Mouse (Mus musculus) embryonic stem cell, embryonic (primary cell): ENCODE results near the gene Mroh2a.

Source experiments
- CTCF ChIA-PET, 4 experiments: fragments of 300-600 bp in 2 of 4; fragments of 350-600 bp in 2 of 4; sonication (Branson Sonifier 250); formaldehyde crosslinking; loops; one replicate each; lab custom pipeline; 2022; ENCODE audit warnings: inconsistent platforms in 2 of 4; lab: Charles Lee
- POLR2A ChIA-PET, 4 experiments: fragments of 300-600 bp in 2 of 4; fragments of 350-600 bp in 2 of 4; sonication (Branson Sonifier 250); formaldehyde crosslinking; loops; one replicate each; lab custom pipeline; 2022; ENCODE audit warnings: antibody characterized with exemption in 4 of 4, inconsistent platforms in 1 of 4; lab: Charles Lee

Gene Mroh2a

DNA sequence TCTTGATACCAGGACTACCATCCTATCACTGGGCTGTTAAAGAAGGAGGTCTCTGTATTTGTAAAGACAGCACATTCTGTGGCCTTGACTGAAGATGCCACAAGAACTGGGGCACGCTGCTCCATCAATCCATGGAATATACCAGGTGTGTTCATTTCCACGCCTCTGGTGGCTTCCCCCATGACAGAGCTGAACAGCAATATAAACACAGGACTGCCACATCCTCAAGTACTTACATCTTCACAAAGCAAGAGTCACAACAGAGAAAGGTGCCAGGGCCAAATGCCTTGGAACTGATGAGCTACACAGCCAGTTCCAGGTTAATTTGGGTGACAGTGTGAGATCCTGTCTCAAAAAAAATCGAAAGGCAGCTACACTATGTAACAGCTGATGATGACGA is 47.0 kb downstream of the Mroh2a start:
- POLR2A ChIA-PET: interaction anchor here in 3 of 4 experiments (0.6 to 8.4 kb wide), 11 partner anchors 8 to 351 kb away, joined by 3 to 203 read pairs (median 4); partner anchors contain the start of gene Ugt1a1 (in 1 of the 3)
- CTCF ChIA-PET: interaction anchor here in 2 of 4 experiments (0.7 to 5.8 kb wide), 4 partner anchors 11 to 16 kb away, joined by 3 to 36 read pairs (median 6); no protein-coding TSS in a partner anchor

DNA sequence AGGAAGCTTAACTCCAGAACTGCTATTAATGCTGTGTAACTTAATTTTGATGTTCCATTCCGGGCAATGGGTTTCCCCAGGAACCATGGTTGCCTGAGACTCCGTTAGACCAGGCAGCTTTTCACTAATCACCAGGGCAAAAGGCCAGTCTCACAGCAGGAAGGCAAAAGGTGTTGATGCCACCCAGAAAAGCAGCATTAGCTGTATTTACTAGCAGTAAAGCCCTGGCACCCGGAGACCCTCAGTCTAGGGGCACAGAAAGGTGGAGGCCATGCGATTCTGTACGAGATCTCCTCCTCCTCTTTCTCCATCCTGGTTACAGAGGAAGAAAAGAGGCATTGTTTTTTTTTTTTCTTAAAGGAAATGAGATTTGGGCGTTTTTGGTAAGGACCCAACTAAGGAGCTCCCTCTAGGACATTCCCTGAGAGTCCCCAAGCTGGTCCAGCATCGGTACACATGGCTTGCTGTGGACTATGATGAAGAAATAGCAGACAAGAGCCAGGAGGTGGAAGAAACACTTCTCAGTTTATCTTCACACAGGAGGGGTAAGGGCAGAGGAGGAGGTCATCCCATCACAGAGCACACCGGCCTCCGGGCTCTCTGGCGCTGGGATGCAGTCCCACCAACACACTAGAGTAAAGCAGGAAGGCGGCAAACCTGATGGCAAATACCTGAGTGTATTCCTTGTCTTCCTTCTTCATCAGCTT is 47.7 kb downstream of the Mroh2a start:
- ChIA-PET CTCF (interaction anchor here in 3 of 4 experiments (0.7 to 5.8 kb wide), 9 partner anchors 9 to 338 kb away, joined by 3 to 36 read pairs (median 3); no protein-coding TSS in a partner anchor), POLR2A (interaction anchor here in 3 of 4 experiments (0.7 to 8.4 kb wide), 12 partner anchors 9 to 352 kb away, joined by 3 to 203 read pairs (median 4); partner anchors contain the start of gene Ugt1a1 (in 1 of the 3))

DNA sequence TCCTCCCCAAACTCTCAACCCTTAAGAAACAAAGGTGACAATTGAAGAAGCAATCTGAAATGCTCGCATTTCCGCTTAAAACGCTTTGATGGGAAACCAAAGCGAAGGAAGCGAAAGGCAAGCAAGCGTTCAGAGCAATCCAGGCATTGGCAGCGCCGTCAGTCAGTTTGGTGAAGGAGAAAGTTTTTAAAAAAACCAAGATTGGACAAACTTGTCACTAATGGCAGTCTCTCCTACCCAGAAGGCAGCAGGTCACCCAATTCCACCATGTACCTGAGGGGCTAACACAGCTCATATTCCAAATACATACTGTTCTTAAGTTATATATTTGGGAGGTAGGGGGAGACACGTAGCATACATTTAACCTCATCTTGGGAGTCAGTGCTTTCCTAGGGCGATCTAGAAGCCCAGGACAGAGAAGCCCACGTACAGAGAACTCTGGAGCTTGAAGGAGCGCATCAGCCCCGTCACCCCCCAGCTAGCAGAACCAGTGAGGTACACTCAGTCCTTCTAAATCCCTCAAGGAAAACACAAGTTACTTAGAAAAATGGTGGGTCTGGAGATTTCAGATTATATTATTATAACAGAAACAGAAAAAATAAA is 48.4 kb downstream of the Mroh2a start:
- ChIA-PET CTCF (interaction anchor here in 3 of 4 experiments (0.7 to 5.8 kb wide), 7 partner anchors 8 to 338 kb away, joined by 3 to 36 read pairs (median 3); no protein-coding TSS in a partner anchor), POLR2A (interaction anchor here in 3 of 4 experiments (0.7 to 8.4 kb wide), 12 partner anchors 9 to 352 kb away, joined by 3 to 203 read pairs (median 4); partner anchors contain the start of gene Ugt1a1 (in 1 of the 3))

- CTCF ChIA-PET: interaction anchor here in 2 of 4 experiments (1.3 to 5.8 kb wide), 4 partner anchors 9 to 14 kb away, joined by 3 to 36 read pairs (median 21); no protein-coding TSS in a partner anchor
- POLR2A ChIA-PET: interaction anchor here in 2 of 4 experiments (1.0 to 8.4 kb wide), 7 partner anchors 8 to 31 kb away, joined by 3 to 203 read pairs (median 10); no protein-coding TSS in a partner anchor
Observed at GRCm38 (mm10) chr1:88275698-88276523, 49.1 kb downstream of the Mroh2a start.

GRCm38 (mm10) chr1:88276524-88277097 is 49.8 kb downstream of the Mroh2a start:
- POLR2A ChIA-PET: interaction anchor here in 3 of 4 experiments (0.6 to 8.4 kb wide), 17 partner anchors 8 to 56 kb away, joined by 3 to 203 read pairs (median 5); no protein-coding TSS in a partner anchor
- CTCF ChIA-PET: interaction anchor here in 3 of 4 experiments (1.4 to 5.8 kb wide), 10 partner anchors 10 to 39 kb away, joined by 3 to 36 read pairs (median 11); no protein-coding TSS in a partner anchor

DNA sequence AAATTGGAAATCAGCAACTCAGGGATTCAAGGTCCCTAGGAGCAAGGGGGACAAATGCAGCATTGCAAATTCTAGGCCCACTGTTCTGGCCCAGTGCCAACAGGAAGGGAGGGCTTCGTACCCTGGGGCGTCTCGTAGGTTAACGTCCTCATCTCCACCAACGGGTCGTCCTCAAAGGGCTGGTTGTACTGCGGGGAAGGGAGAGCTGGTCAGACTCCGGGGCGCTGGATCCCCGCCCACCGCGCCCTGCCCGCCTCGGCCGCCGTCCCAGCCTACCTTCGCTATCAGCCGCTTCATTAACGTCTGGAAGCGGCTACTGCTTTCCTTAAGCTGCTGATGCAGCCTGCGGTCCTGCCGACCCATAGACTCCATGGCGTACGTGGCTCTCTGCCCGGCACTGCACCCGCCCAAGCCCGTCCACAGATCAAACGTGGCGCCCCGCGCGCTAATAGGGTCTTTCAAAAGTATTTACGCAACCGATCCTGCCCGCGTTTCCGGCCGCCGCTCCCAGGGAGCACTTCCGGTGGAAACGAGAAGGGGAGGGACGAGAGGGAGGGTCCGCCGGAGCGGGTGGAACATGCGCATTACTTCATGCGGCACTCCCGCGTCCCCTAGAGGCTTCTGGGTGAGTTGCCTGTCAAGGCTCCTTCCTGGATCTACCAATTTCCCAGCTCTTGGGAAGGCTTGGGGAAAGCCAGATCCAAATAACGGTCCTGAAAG is 50.5 kb downstream of the Mroh2a start, which contains the start of the genes Hjurp and Trpm8:
Hjurp (minus strand) TSS at position 536 of the 720 bp plus-strand sequence.
Trpm8 (plus strand) TSS at position 564 of the 720 bp plus-strand sequence.
- ChIA-PET CTCF (interaction anchor here (0.5 to 3.7 kb wide), 23 partner anchors 9 to 915 kb away, joined by 3 to 35 read pairs (median 4); no protein-coding TSS in a partner anchor), POLR2A (interaction anchor here (0.6 to 8.4 kb wide), 25 partner anchors 8 to 851 kb away, joined by 3 to 203 read pairs (median 4); partner anchors contain the start of gene Ugt1a1 (in 1 of the 4))

GRCm38 (mm10) chr1:88277818-88278511 is 51.2 kb downstream of the Mroh2a start:
- CTCF ChIA-PET: interaction anchor here (0.5 to 3.7 kb wide), 24 partner anchors 9 to 914 kb away, joined by 3 to 35 read pairs (median 4); no protein-coding TSS in a partner anchor
- POLR2A ChIA-PET: interaction anchor here (0.6 to 8.4 kb wide), 26 partner anchors 8 to 850 kb away, joined by 3 to 203 read pairs (median 4); partner anchors contain the start of gene Ugt1a1 (in 1 of the 4)

GRCm38 (mm10) chr1:88279111-88280005 is 52.6 kb downstream of the Mroh2a start:
- CTCF ChIA-PET: interaction anchor here in 3 of 4 experiments (1.1 to 2.7 kb wide), 5 partner anchors 8 to 22 kb away, joined by 3 to 35 read pairs (median 5); no protein-coding TSS in a partner anchor
- POLR2A ChIA-PET: interaction anchor here in 2 of 4 experiments (0.8 to 1.6 kb wide), 3 partner anchors 7 to 15 kb away, joined by 3 to 6 read pairs (median 3); no protein-coding TSS in a partner anchor

DNA sequence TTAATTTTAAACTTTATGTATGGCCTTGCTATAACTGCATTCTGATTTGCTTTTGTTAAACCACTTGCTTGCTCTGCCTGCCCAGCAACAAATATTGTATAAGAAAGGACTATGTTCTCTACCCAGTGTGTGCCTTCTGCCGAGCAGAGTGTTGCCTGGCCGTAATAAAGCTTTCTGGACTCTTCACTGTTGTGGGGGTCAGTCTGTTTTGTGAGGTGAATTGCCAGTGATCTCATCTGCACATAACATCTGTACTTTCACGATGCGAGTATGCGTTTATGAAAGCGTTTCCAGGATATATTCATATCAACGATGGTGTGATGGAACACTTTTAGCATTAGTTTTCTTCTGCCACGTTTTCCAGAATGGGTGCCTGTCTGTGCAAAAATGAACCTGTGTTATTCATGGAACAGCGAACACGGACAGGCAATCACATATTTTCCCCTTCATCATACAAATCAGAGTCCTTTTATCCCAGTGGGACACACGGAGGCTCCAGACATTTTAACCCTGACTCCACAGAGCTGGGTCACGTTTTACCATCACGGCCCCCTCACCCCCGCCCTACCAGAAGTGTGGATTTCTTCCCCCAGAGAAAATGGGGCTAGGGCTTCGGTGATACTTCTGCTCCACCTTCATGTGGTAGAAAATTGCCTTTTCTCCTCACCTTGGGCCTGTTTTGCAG is 53.4 kb downstream of the Mroh2a start:
- ChIA-PET CTCF (interaction anchor here in 2 of 4 experiments (1.1 to 1.6 kb wide), 2 partner anchors 10 kb away, joined by 3 to 5 read pairs; no protein-coding TSS in a partner anchor), POLR2A (no interaction called here)

DNA sequence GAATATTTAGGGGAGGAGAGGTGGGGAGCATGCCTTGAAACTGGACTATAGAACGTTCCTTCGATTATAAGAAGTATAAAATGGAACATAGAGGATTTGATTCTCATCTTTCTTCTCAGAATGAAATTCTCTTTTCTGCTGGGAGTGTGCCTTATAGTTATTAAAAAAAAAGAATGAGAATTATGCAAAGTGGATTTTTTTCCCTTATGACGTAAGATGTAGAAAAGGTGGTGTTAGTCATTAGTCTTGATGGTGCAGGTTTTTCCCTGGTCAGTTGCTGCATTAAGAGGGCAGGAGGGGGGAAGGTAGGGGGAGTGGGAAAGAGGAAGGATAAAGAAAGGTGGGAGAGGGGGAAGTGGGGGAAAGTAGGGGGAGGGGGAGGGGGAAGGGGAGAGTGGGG is 55.5 kb downstream of the Mroh2a start:
- ChIA-PET POLR2A (no interaction called here), CTCF (no interaction called here)

GRCm38 (mm10) chr1:88283376-88284227 is 56.8 kb downstream of the Mroh2a start:
- ChIA-PET POLR2A (interaction anchor here in 1 of 4 experiments (0.7 to 2.2 kb wide), 5 partner anchors 9 to 60 kb away, joined by 3 to 10 read pairs (median 3); no protein-coding TSS in a partner anchor), CTCF (interaction anchor here (0.5 to 4.3 kb wide), 10 partner anchors 9 to 59 kb away, joined by 3 to 36 read pairs (median 10); no protein-coding TSS in a partner anchor)

DNA sequence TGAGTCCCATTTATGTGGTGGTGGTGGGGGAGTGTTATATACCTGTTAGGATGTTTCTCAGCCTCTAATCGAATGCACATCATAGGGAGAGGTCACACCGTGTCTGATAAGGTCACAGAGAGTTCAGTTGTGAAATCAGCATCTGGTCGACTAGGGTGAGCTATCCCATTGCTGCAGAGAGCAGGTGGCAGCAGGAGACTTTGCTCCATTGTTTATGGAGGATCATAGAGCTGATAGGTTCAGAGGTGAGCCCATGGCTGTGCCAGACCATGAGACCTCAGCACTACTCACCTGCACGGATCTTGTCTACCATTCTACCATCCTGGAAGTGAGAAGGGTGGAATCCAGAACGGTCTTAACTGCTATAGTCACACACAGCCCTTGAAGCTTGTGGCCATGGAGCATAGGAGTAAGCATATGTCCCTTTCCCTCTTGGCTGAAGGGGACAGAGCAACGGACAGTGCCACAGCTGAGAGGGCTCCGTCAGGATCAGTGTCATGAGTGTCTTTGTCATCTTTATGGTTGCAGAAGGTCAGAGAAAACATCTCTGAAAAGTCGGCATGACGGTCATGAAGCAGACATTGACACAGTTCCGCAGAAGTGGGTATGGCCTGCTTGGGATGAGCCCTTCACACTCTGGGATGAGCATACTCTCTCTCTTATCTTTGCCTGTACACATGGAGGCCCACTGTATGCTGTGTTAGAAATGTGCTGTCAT is 57.6 kb downstream of the Mroh2a start:
- CTCF ChIA-PET: interaction anchor here (0.6 to 4.3 kb wide), 29 partner anchors 10 to 670 kb away, joined by 3 to 36 read pairs (median 4); partner anchors contain the start of gene Ugt1a1 (in 1 of the 4)

More for the DNA sequence above, 57.6 kb downstream of the Mroh2a start:
- POLR2A ChIA-PET: interaction anchor here in 3 of 4 experiments (0.6 to 2.2 kb wide), 8 partner anchors 10 to 528 kb away, joined by 3 to 15 read pairs (median 3); partner anchors contain the start of gene Atg16l1 (in 1 of the 3)
